Mouse (Mus musculus) liver (tissue): ENCODE data around the gene Hmgcs1.
"Not testable (repeated sequence)": the region's sequence is repeated elsewhere in the genome, so short reads cannot be mapped to it uniquely, and the experiment has no call there.

ENCODE experiments used
- DNase-seq: peaks from one replicate; pipeline ENCODE4 v3.0.0-alpha.2; 2020; ENCODE audit warnings: mixed read lengths

Hmgcs1 gene

DNA sequence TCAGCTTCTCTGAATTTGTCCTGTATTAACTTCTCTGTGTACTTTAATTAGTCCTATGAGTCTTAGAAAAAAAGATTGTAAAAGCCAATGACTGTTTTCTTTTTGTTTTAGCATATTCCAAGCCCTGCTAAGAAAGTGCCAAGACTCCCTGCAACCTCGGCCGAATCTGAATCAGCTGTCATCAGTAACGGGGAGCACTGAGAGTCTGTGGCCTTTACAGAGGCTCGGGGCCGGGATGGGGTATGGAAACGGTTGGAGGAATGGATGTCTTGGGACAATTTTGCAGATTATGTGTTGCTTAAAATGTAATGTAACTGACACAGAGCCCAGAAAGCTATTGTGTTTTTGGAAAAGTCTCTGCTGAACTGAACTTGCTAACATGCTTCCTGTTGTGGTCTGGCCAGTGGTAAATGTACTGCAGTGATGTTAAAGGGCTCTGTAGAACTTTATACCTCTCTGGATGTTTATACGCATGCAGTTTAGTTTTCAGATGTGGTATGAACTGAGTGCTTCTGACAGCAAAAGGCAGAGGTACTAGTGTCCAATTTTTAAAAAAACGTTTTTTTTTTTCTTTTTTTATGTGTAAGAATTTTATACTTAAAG lies 16.2 kb downstream of the Hmgcs1 start:
- not testable (repeated sequence) for DNase-seq

DNA sequence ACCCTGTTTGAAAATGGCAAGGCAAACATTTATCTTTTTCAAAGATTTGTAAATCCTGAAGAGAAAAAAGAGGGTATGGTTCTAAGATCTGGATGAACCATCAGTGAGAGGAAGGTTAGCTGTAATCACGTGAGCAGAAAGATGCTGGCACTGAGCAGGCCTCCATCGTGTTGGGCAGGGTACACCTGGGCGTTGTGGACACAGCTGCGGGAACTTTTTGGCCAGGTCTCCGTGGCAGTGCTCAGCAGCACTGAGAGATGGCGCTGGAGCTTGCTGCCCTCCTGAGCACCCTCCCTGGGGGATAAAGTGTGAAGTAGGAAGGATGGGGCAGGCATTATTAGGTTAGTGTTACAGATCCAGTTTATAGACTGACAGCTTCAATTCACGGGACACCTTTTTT lies 16.8 kb downstream of the Hmgcs1 start:
- DNase-seq: no peak

DNA sequence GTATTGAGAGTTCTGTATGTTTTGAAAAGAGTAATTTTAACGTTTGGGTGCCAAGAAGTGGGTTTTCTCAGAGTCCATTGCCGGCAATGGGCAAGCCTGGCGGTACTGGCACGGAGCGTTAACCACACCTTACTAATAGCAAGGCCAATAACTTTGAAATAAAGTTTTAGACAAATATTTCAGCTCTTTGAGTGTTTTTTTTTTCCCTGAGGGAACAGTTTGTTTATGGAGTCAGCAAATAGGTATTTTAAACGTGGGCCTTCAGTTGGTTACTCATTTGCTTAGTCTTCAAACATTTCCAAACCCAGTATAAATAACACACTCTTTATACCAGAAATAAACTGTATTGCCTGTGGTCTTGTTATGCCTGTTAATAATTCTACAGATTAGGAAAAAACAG lies 17.7 kb downstream of the Hmgcs1 start:
- DNase-seq: no peak

DNA sequence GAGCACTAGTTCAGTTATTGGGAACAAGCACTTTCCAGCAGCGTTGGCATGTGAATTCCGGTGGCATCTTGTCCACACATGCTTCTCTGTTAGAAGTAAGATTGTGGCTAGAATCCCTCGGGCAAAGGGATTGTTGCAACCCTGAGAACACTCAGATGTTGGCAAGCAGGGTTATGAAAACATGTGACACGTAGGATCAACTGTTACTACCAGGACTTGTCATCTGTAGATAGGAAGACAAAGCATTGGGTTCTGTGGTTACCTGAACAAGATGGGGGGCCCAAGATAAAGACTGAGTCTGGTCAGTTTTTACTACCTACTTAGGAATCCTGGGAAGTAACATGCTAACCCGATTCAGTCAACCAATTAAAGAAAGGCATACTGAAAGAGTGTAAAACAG lies 18.8 kb downstream of the Hmgcs1 start:
- DNase-seq: no peak

DNA sequence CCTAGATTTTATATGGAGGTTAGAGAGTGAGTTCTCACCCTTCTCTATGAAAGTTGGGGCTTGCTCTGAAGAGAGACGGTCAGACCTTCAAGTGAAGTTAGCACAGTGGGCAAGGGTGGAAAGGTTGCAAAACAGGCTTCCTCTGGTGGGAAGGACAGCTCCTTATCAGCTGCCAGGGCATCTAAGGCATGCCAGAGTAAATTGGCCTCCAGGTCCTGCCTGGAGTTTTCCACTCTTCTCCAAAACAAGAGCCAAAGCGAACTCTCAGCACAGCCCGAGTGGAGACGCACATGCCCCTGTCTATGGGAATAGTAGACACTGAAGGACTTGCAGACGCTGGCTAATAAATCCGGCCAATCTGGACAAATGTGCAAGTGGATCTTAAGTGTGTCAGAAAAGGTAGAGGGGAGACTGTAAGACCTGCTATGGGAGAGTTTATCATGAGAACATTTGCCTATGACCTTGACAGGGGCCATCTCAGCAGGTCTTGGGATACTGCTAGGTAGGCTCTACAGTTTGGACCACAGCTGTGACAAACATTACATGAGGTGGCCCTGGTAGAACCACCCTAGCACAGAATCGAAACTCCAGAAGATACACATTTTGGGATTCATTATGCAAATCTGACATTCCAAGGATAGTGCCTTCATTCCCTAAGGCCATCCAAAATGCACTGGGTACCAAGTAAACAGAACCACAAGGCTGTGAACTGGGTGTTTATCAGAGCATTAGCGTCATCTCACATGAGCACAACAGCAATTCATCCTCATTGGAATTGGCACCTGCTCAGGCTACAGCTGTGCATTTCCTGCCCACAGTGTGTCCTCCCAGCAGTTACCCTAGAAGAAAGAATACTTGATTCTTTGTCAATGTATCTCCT lies 19.4 kb downstream of the Hmgcs1 start:
- no peak for DNase-seq

GRCm38 (mm10) chr13:119710268-119710610 lies 20.1 kb downstream of the Hmgcs1 start:
- DNase-seq: no peak

DNA sequence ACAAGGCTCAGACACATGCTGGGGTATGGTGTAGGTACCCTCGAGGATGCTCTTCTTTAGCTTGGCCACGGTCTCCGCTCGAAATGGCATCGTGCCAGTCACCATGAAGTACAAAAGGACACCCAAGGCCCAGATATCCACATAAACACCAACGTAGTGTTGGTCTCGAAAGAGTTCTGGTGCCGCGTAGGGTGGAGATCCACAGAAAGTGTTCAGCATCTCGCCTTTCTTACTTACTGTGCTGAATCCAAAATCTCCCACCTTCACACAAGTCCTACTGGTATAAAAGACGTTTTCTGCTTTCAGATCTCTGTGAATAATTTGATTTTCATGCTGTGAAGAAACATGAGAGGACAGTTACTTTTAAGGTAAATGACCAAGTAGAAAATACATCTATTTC lies 22.3 kb downstream of the Hmgcs1 start:
- DNase-seq: no peak

GRCm38 (mm10) chr13:119713107-119713787 lies 23.1 kb downstream of the Hmgcs1 start:
- DNase-seq: no peak

DNA sequence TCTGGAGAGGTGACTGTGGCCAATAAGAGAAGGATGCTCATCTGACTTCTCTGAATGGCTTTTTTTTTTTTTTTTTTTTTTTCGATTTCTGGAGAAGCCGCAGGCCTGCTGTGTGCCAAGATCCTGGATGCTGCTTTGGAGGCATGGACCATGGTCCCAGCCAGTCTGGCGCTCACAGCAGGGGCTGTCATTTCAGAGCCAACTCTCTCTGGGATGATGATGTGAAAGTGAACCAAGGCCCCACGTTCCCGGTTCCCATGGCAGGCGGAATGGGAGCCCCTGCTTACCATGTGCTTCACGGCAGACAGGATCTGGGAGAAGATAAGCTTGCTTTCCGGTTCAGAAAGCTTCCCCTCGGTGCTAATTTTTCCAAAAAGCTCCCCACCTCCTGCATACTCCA lies 23.6 kb downstream of the Hmgcs1 start:
- no peak for DNase-seq

- DNase-seq: no peak
Observed at GRCm38 (mm10) chr13:119716105-119716504, 25.9 kb downstream of the Hmgcs1 start.

DNA sequence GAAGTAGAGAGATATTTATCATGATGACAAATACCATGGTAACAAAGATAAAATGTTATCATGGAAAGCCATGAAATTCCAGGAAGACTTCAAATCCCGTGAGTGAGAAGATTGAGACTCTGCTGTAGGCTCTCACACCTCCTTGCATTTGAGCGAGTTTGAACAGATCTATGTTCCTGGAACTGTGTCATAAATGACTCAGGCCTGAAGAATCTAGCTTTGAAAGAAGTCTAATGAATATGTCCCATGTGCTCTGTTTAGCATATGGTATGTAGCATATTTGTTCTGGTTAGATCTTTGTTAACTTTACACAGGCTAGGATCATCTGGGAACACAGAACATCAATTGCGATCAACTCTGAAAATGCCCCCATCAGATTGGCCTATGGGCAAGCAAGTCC lies 32.3 kb downstream of the Hmgcs1 start:
- DNase-seq: no peak

- no peak for DNase-seq
Observed at GRCm38 (mm10) chr13:119723368-119723767, 33.2 kb downstream of the Hmgcs1 start.

DNA sequence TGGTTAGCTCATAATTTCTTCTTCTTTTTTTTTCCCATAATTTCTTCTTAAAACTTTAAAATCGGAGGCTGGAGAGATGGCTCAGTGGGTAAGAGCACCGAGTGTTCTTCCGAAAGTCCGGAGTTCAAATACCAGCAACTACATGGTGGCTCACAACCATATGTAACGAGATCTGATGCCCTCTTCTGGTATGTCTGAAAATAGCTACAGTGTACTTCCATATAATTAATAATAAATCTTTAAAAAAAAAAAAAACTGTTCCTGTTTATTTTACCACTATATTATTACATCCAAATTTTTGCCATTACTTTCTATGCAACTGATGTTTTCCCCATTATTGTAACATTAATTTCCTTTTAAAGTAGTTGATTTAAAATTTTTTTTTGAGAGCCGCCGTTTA lies 34.4 kb downstream of the Hmgcs1 start:
- DNase-seq: no peak

GRCm38 (mm10) chr13:119727608-119728387 lies 37.6 kb downstream of the Hmgcs1 start:
- DNase-seq: no peak

DNA sequence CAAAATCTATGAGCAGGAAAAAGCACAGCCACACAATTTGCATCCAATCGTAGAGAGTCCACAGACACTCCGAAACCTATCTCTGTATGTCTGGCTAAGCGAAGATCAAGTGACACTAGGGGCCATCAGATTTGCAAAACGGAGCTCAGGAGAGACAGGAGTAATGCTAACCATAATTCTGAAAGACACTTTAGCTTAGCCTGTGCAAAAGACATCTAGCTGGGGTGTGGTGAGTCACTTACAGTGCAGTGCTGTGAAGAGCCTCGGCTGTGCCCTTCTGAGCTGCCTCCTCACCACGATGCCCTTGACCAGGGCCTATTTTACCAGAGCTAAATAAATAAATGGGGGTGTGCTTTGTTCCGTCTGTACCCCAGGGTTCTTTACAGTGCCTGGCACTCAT lies 39.2 kb downstream of the Hmgcs1 start:
- DNase-seq: no peak

DNA sequence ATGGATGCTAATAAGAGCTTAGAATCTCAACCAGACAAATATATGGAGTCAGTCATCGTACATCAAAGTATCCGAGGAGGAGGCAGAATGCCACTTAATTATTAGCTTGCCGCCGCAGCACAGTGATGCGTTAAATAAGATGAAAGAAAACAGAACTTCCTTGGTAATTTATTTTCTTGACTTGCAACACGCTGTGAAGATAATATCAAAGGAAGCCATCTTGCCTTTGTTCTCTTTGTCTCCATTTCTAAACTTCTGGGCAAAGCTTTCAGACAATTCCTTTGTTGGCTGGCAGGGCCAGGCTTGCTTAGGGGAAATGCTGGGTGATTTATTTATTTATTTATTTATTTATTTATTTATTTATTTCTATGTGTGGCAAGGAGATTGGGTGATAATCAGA lies 41.3 kb downstream of the Hmgcs1 start:
- DNase-seq: no peak

GRCm38 (mm10) chr13:119741390-119742237 lies 51.4 kb downstream of the Hmgcs1 start:
- DNase-seq: no peak

DNA sequence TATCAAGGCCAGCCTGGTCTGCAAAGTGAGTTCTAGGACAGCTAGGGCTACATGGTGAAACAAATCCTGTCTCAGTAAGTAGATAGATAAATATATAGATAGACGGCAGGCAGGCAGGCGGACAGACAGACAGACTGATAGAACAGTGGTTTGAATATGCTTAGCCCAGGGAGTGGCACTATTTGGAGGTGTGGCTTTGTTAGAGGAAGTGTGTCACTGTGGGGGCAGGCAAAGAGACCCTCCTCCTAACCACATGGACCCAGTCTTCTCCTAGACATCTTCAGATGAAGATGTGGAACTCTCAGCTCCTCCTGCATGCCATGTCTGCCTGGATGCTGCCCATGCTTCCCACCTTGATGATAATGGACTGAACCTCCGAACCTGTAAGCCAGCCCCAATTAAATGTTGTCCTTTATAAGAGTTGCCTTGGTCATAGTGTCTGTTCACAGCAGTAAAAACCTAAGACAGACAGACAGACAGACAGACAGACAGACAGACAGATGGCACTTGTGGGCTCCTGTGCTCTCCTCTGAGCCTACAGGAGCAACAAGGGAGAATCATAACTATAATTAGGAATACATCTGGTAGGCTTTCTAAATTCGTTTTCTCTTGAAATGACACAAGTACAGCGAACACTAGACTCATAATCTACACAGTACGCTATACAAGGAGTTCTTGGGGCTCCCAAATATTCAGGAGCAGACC lies 52.7 kb downstream of the Hmgcs1 start:
- no peak for DNase-seq

GRCm38 (mm10) chr13:119743470-119743869 lies 53.3 kb downstream of the Hmgcs1 start:
- DNase-seq: no peak

DNA sequence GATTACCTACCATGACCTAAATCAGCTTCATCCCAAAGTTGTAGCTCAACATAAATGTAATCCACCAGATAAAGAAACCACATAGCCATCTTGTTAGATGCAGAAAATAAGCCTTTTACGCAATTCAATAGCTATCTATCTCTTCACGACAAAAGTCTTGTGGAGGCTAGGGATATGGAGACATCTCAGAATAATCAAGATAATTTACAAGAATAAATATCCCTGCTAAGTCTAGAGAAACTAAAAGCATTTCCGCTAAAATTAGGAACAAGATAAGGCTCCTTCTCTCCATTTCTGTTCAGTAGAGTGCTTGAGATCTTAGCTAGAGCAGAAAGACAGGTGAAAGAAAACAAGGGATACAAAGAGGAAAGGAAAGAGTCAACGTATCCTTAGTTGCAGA lies 56.8 kb downstream of the Hmgcs1 start:
- DNase-seq: no peak

DNA sequence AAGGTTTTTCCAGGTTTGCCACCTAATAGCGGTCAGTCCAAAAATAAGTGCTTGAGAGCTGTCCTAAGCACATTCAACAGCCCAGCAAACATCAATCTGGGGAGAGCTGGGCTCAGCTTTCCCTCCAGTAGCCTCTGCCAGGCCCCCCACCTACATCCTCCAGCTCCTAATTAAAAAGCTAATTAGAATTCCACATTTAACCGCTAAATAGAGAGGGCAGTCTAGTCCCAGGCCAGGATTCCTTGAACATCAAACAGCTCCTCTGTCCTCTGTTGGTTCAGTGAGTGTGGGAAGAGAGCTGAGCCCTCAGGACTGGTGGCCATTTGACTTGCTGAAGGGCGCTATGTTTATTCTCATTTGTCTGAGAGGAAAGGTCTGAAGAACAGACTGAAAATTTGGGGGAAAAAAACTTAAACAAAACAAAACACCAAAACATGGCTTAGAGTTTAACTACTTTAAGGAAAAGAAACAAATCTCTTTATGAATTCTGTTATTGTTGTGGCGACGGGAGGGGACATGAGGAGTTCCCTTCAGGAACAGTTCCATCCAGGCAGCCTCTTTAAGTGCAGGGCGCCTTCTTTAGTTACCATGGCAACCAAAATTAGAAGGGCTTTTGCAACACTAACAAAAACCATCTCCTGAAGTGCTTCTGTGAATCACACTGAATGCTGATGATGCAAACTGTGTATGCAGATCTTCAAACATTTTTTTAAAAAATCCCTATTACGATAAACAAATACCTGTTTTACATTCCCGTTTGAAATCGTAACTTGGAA lies 63.9 kb downstream of the Hmgcs1 start:
- no peak for DNase-seq
